31 mouse cellular contexts compared by ENCODE assay signal in genomic region chr19:33924099-33924498, GRCm38 (mm10). TPM values are rescaled to one million over a fixed set of nuclear protein-coding genes. Genes with fewer than 3 reads are reported as not detected.
A peak's percentile ranks its signal among the peaks of the same experiment; 100 is the strongest.
DNase-seq lines count a peak whose midpoint lies in the region; ATAC-seq and TF ChIP-seq lines count a peak whose summit lies in the region.
"Had no signal": no experiment of that assay in that cellular context is flagged by ENCODE, and none has a peak within 500 bp of the region (broad histone marks: within the 10 kb centered on the region; RNA-seq: fewer than 3 reads in every experiment).

No protein-coding gene starts in this region.

- H3K27me3 ChIP-seq in CH12.LX (replicated peaks) = no peaks in the 10 kb centered on the region
- H3K27me3 ChIP-seq in kidney, embryonic 14.5 days (ENCODE audit: control insufficient read depth, insufficient read depth, low read length) = no peaks in the 10 kb centered on the region
- H3K27me3 ChIP-seq: embryonic facial prominence, embryonic 12.5 days; embryonic facial prominence, embryonic 15.5 days; forebrain, embryonic 12.5 days; forebrain, embryonic 15.5 days; heart, embryonic 13.5 days; hindbrain, embryonic 12.5 days; hindbrain, embryonic 15.5 days had no signal

- dilution Hi-C loops in CH12.LX (cut with MboI; ENCODE audit: extremely low pct_ligation_motif_present, extremely low pct_unique_long_range_greater_than_20kb, low sequenced_read_pairs) = no loop called here

- no peak overlapping the region for H3K4me3 ChIP-seq in CH12.LX (replicated peaks in 1 of 3; ENCODE audit: low read depth in 2 of 3, low read length in 2 of 3, poor library complexity in 1 of 3)
- H3K4me3 ChIP-seq in kidney, embryonic 14.5 days (ENCODE audit: low read length) = no peak overlapping the region
- H3K4me3 ChIP-seq: embryonic facial prominence, embryonic 12.5 days; embryonic facial prominence, embryonic 15.5 days; forebrain, embryonic 12.5 days; forebrain, embryonic 15.5 days; heart, adult 2 months; heart, embryonic 10.5 days; heart, embryonic 13.5 days; hindbrain, embryonic 12.5 days; hindbrain, embryonic 15.5 days had no signal

- no peak for TF ChIP-seq POLR2A in CH12.LX (IDR thresholded peaks at IDR 0.05; ENCODE audit: low read depth, low read length)

- H3K4me1 ChIP-seq in CH12.LX (ENCODE audit: control insufficient read depth in 1 of 2, insufficient read depth in 2 of 2) = peaks cover 0 to 12% of the 10 kb centered on the region in 2 experiments; a peak in 2 of 4 replicates
- H3K4me1 ChIP-seq in kidney, embryonic 14.5 days (ENCODE audit: control insufficient read depth, insufficient read depth, low read length) = no peaks in the 10 kb centered on the region
- H3K4me1 ChIP-seq: embryonic facial prominence, embryonic 12.5 days; embryonic facial prominence, embryonic 15.5 days; forebrain, embryonic 12.5 days; forebrain, embryonic 15.5 days; heart, embryonic 10.5 days; heart, embryonic 13.5 days; hindbrain, embryonic 12.5 days; hindbrain, embryonic 15.5 days had no signal

- H3K36me3 ChIP-seq in CH12.LX (replicated peaks in 1 of 2; ENCODE audit: control insufficient read depth in 1 of 2, insufficient read depth in 1 of 2, low read length in 1 of 2) = no peaks in the 10 kb centered on the region
- H3K36me3 ChIP-seq in kidney, embryonic 14.5 days (ENCODE audit: control insufficient read depth, insufficient read depth, low read length) = no peaks in the 10 kb centered on the region
- H3K36me3 ChIP-seq: embryonic facial prominence, embryonic 12.5 days; embryonic facial prominence, embryonic 15.5 days; forebrain, embryonic 12.5 days; forebrain, embryonic 15.5 days; heart, embryonic 10.5 days; heart, embryonic 13.5 days; hindbrain, embryonic 12.5 days; hindbrain, embryonic 15.5 days had no signal

- TF ChIP-seq RAD21 in CH12.LX (IDR thresholded peaks at IDR 0.05; ENCODE audit: low read depth, low read length) = no peak

- DNase-seq in 416B (ENCODE audit: low read depth) (peak; percentile 0), CH12.LX (ENCODE audit: extremely low read depth) (peak; percentile 71)
- no peak for DNase-seq in cerebellum, postnatal 25 days
- DNase-seq in Muller cell, postnatal 12 days (ENCODE audit: inconsistent ontology term) = no peak
- DNase-seq: adrenal gland, adult 8-10 months; adrenal gland, postnatal 36 days; cerebellum, adult 18-20 months; cerebellum, adult 9-10 months; cerebellum, postnatal 14 days; gastrocnemius, postnatal 25 days; heart, adult 2 months had no signal

- no peak for TF ChIP-seq CTCF in CH12.LX (conservative IDR thresholded peaks at IDR 0.05 in 1 of 2, IDR thresholded peaks at IDR 0.05 in 1 of 2; ENCODE audit: low read depth in 2 of 2, low read length in 2 of 2)

- no peaks in the 10 kb centered on the region for H3K9me3 ChIP-seq in CH12.LX (replicated peaks; ENCODE audit: low read length)
- H3K9me3 ChIP-seq in kidney, embryonic 14.5 days (ENCODE audit: control insufficient read depth, low read length) = no peaks in the 10 kb centered on the region
- H3K9me3 ChIP-seq: embryonic facial prominence, embryonic 12.5 days; embryonic facial prominence, embryonic 15.5 days; forebrain, embryonic 12.5 days; forebrain, embryonic 15.5 days; heart, embryonic 10.5 days; hindbrain, embryonic 12.5 days; hindbrain, embryonic 15.5 days had no signal

- peak; percentile 73 for TF ChIP-seq EP300 in CH12.LX (IDR thresholded peaks at IDR 0.05; ENCODE audit: low read length)

- peak; percentile 45; the same call in 1 of the 2 replicates for ATAC-seq in megakaryocyte, adult 5-6 weeks (ENCODE audit: poor library complexity, severe bottlenecking)
- no peak for ATAC-seq in kidney, embryonic 14.5 days (ENCODE audit: low FRiP score, low TSS enrichment)
- ATAC-seq: activated CD4-positive, CD25-positive, alpha-beta regulatory T cell, adult 4 months; CD4-positive, CD25-positive, alpha-beta regulatory T cell, adult 4 months; forebrain, embryonic 15.5 days; intestine, postnatal 0 days had no signal

- no peaks in the 10 kb centered on the region for H3K79me2 ChIP-seq in CH12.LX (replicated peaks; ENCODE audit: control insufficient read depth, extremely low read depth, insufficient read depth, poor library complexity, severe bottlenecking)

- no peak overlapping the region for H3K27ac ChIP-seq in CH12.LX (ENCODE audit: insufficient read depth, low read depth)
- no peak overlapping the region for H3K27ac ChIP-seq in kidney, embryonic 14.5 days (ENCODE audit: low read depth, low read length)
- H3K27ac ChIP-seq: embryonic facial prominence, embryonic 12.5 days; embryonic facial prominence, embryonic 15.5 days; forebrain, embryonic 12.5 days; forebrain, embryonic 15.5 days; heart, adult 2 months; heart, embryonic 10.5 days; heart, embryonic 13.5 days; hindbrain, embryonic 12.5 days; hindbrain, embryonic 15.5 days had no signal

- H3K9ac ChIP-seq in CH12.LX (ENCODE audit: insufficient read depth, low read depth) = no peak overlapping the region
- no peak overlapping the region for H3K9ac ChIP-seq in kidney, embryonic 14.5 days (ENCODE audit: low read depth, low read length)
- H3K9ac ChIP-seq: embryonic facial prominence, embryonic 12.5 days; embryonic facial prominence, embryonic 15.5 days; forebrain, embryonic 12.5 days; forebrain, embryonic 15.5 days; heart, embryonic 13.5 days; hindbrain, embryonic 12.5 days; hindbrain, embryonic 15.5 days had no signal

- in situ Hi-C loops in CH12.LX (cut with MboI; ENCODE audit: low pct_ligation_motif_present, low pct_unique_long_range_greater_than_20kb, low sequenced_read_pairs) = no loop called here

- H3K4me2 ChIP-seq in CH12.LX (ENCODE audit: insufficient read depth, low read depth, poor library complexity, severe bottlenecking) = peak overlapping the region; percentile 13; the same call in 1 of the 2 replicates
- H3K4me2 ChIP-seq in kidney, embryonic 14.5 days (replicated peaks; ENCODE audit: low read depth, low read length) = no peak overlapping the region
- H3K4me2 ChIP-seq: embryonic facial prominence, embryonic 12.5 days; embryonic facial prominence, embryonic 15.5 days; forebrain, embryonic 12.5 days; forebrain, embryonic 15.5 days; heart, embryonic 13.5 days; hindbrain, embryonic 12.5 days; hindbrain, embryonic 15.5 days had no signal

TF ChIP-seq in CH12.LX, 34 proteins besides CTCF, POLR2A, EP300 and RAD21:
- peak; percentile 72 for TF ChIP-seq ELF1 (IDR thresholded peaks at IDR 0.05; ENCODE audit: low read depth, low read length)
- TF ChIP-seq HCFC1 (IDR thresholded peaks at IDR 0.05; ENCODE audit: low read depth, low read length) = no peak
- TF ChIP-seq MAFK (IDR thresholded peaks at IDR 0.05; ENCODE audit: insufficient replicate concordance, low read length) = no peak

RNA-seq across cellular contexts. Expression of gene Lipf, which starts 36.9 kb away (rescaled TPM):
- total RNA-seq in CH12.LX (2012; rRNA removed) (not detected in 2 replicates), CH12.LX (2014; rRNA removed) (not detected in 2 replicates)
- not detected in 2 replicates for polyA plus RNA-seq in CH12.LX (2012; ENCODE audit: insufficient read length, low read depth)
- total RNA-seq in megakaryocyte, adult 5-6 weeks (2015) = not detected in 2 replicates
- not detected in 2 replicates for total RNA-seq in megakaryocyte, adult 5-6 weeks (2017)
- not detected in 2 replicates for polyA plus RNA-seq in kidney, embryonic 14.5 days (2014; fragmentation: Nextera tagmentation; extraction: Ambion mirVana)
- total RNA-seq: adrenal gland, adult 8-10 months; adrenal gland, postnatal 36 days; common myeloid progenitor, adult 5-6 weeks; ES-E14; gastrocnemius, postnatal 25 days; heart, adult 2 months; heart, postnatal 25 days; hematopoietic stem cell, adult 5-6 weeks had no signal
- polyA plus RNA-seq: activated CD4-positive, CD25-positive, alpha-beta regulatory T cell, adult 4 months; C2C12; CD4-positive, CD25-positive, alpha-beta regulatory T cell, adult 4 months; embryonic facial prominence, embryonic 12.5 days; embryonic facial prominence, embryonic 15.5 days; forebrain, embryonic 12.5 days; forebrain, embryonic 15.5 days; heart, adult 2 months; heart, embryonic 16.5 days; hindbrain, embryonic 12.5 days; hindbrain, embryonic 15.5 days; intestine, embryonic 14.5 days had no signal

Comparison
In these comparisons a context has a peak if more than half of its experiments do, and no peak if none do; other contexts are left out.
1. DNase-seq: peak in 416B (single experiment) and CH12.LX (single experiment); none in cerebellum, postnatal 25 days (0 of 2) and Muller cell, postnatal 12 days (single experiment).